ENCODE assay signal across 21 mouse cellular contexts in genomic region chr12:54280457-54280856, GRCm38 (mm10).
DNase-seq lines count a peak whose midpoint lies in the region; ATAC-seq and TF ChIP-seq lines count a peak whose summit lies in the region.
"Had no signal": no experiment of that assay in that cellular context is flagged by ENCODE, and none has a peak within 500 bp of the region (broad histone marks: within the 10 kb centered on the region; RNA-seq: fewer than 3 reads in every experiment).

No protein-coding gene starts in this region.

- no peak overlapping the region for H3K9ac ChIP-seq in midbrain, postnatal 0 days (replicated peaks; ENCODE audit: low read length, poor library complexity, severe bottlenecking)
- H3K9ac ChIP-seq: forebrain, postnatal 0 days; intestine, embryonic 15.5 days; liver, embryonic 13.5 days; midbrain, embryonic 15.5 days; stomach, embryonic 15.5 days had no signal

- peaks cover 14% of the 10 kb centered on the region; the same call in 1 of the 2 replicates for H3K4me1 ChIP-seq in heart, embryonic 10.5 days
- no peaks in the 10 kb centered on the region for H3K4me1 ChIP-seq in midbrain, postnatal 0 days (ENCODE audit: insufficient read depth, low read length)
- H3K4me1 ChIP-seq: intestine, embryonic 15.5 days; liver, embryonic 13.5 days; midbrain, embryonic 15.5 days; stomach, embryonic 15.5 days had no signal

- no peak overlapping the region for H3K4me3 ChIP-seq in heart, embryonic 10.5 days
- H3K4me3 ChIP-seq in midbrain, postnatal 0 days (ENCODE audit: low read depth, low read length), result no peak overlapping the region
- H3K4me3 ChIP-seq: hindbrain, embryonic 10.5 days; intestine, embryonic 15.5 days; liver, embryonic 13.5 days; midbrain, embryonic 15.5 days; stomach, embryonic 15.5 days had no signal

- peak; percentile 50 for DNase-seq in heart, adult 8-10 months (ENCODE audit: low spot score)
- no peak for DNase-seq in heart, embryonic 10.5 days (ENCODE audit: low spot score)
- peak; percentile 51 to 58 for DNase-seq in heart, postnatal 10 days
- DNase-seq in heart, postnatal 36 days, result peak; percentile 20 to 42
- peak; percentile 29 for DNase-seq in lung, postnatal 25 days (ENCODE audit: low spot score)
- DNase-seq in midbrain, postnatal 0 days (ENCODE audit: low spot score), result no peak
- DNase-seq in frontal cortex, postnatal 36 days (ENCODE audit: low spot score in 2 of 2), result no peak
- DNase-seq: adrenal gland, adult 8-10 months; cerebellum, adult 11-12 months; cerebellum, postnatal 10 days; forebrain, postnatal 0 days; kidney, postnatal 36 days; liver, embryonic 13.5 days; right cerebral cortex, adult 18-20 months; thymus, postnatal 4 days had no signal

- H3K27me3 ChIP-seq in heart, embryonic 10.5 days (ENCODE audit: insufficient read depth, poor library complexity, severe bottlenecking), result no peaks in the 10 kb centered on the region
- no peaks in the 10 kb centered on the region for H3K27me3 ChIP-seq in midbrain, postnatal 0 days (ENCODE audit: insufficient read depth, low read length)
- H3K27me3 ChIP-seq: intestine, embryonic 15.5 days; liver, embryonic 13.5 days; midbrain, embryonic 15.5 days; stomach, embryonic 15.5 days had no signal

- H3K9me3 ChIP-seq in heart, embryonic 10.5 days, result no peaks in the 10 kb centered on the region
- H3K9me3 ChIP-seq in midbrain, postnatal 0 days (ENCODE audit: low read length), result no peaks in the 10 kb centered on the region
- H3K9me3 ChIP-seq: hindbrain, embryonic 10.5 days; intestine, embryonic 15.5 days; liver, embryonic 13.5 days; midbrain, embryonic 15.5 days; stomach, embryonic 15.5 days had no signal

- intact Hi-C loops in heart, postnatal 10 days (cut with DNase I), result no loop called here
- intact Hi-C loops in heart, postnatal 36 days (cut with DNase I), result no loop called here

- H3K36me3 ChIP-seq in heart, embryonic 10.5 days, result no peaks in the 10 kb centered on the region
- no peaks in the 10 kb centered on the region for H3K36me3 ChIP-seq in midbrain, postnatal 0 days (ENCODE audit: insufficient read depth, low read length)
- H3K36me3 ChIP-seq: hindbrain, embryonic 10.5 days; intestine, embryonic 15.5 days; liver, embryonic 13.5 days; midbrain, embryonic 15.5 days; stomach, embryonic 15.5 days had no signal

- H3K27ac ChIP-seq in heart, embryonic 10.5 days, result no peak overlapping the region
- H3K27ac ChIP-seq in midbrain, postnatal 0 days (ENCODE audit: low read depth, low read length), result no peak overlapping the region
- H3K27ac ChIP-seq: hindbrain, embryonic 10.5 days; intestine, embryonic 15.5 days; liver, embryonic 13.5 days; macrophage; midbrain, embryonic 15.5 days; stomach, embryonic 15.5 days had no signal

- TF ChIP-seq CTCF in midbrain, postnatal 0 days (IDR thresholded peaks at IDR 0.05), result no peak

- 79% methylated on average over 4 of the region's 4 CpGs for WGBS in heart, embryonic 10.5 days
- WGBS in midbrain, postnatal 0 days, result 86% methylated on average over 4 of the region's 4 CpGs

- no peak for ATAC-seq in midbrain, postnatal 0 days (ENCODE audit: low FRiP score)
- ATAC-seq: forebrain, postnatal 0 days; hindbrain, embryonic 16.5 days; intestine, embryonic 15.5 days; midbrain, embryonic 15.5 days had no signal

- no peak overlapping the region for H3K4me2 ChIP-seq in midbrain, postnatal 0 days (ENCODE audit: low read depth, low read length, poor library complexity, severe bottlenecking)
- H3K4me2 ChIP-seq: intestine, embryonic 15.5 days; liver, embryonic 13.5 days; midbrain, embryonic 15.5 days; stomach, embryonic 15.5 days had no signal

Comparison
In these comparisons a context has a peak if more than half of its experiments do, and no peak if none do; other contexts are left out.
1. DNase-seq: peak in heart, adult 8-10 months (single experiment), heart, postnatal 10 days (2 of 2), heart, postnatal 36 days (2 of 2) and lung, postnatal 25 days (single experiment); none in heart, embryonic 10.5 days (single experiment), midbrain, postnatal 0 days (single experiment) and frontal cortex, postnatal 36 days (0 of 2).